ENCODE assay signal across 19 mouse cellular contexts in genomic region chr8:72756031-72756430, GRCm38 (mm10). TPM values are rescaled to one million over a fixed set of nuclear protein-coding genes. Genes with fewer than 3 reads are reported as not detected.
DNase-seq lines count a peak whose midpoint lies in the region; ATAC-seq and TF ChIP-seq lines count a peak whose summit lies in the region.
"Had no signal": no experiment of that assay in that cellular context is flagged by ENCODE, and none has a peak within 500 bp of the region (broad histone marks: within the 10 kb centered on the region; RNA-seq: fewer than 3 reads in every experiment).

No protein-coding gene starts in this region.

- no peak overlapping the region for H3K9ac ChIP-seq in neural tube, embryonic 15.5 days (replicated peaks)
- no peak overlapping the region for H3K9ac ChIP-seq in stomach, postnatal 0 days (ENCODE audit: low read length)
- H3K9ac ChIP-seq: embryonic facial prominence, embryonic 12.5 days; heart, embryonic 15.5 days; hindbrain, embryonic 15.5 days; lung, embryonic 14.5 days had no signal

- no peaks in the 10 kb centered on the region for H3K4me1 ChIP-seq in neural tube, embryonic 15.5 days
- H3K4me1 ChIP-seq in stomach, postnatal 0 days (replicated peaks; ENCODE audit: control insufficient read depth, insufficient read depth): no peaks in the 10 kb centered on the region
- H3K4me1 ChIP-seq: embryonic facial prominence, embryonic 12.5 days; hindbrain, embryonic 15.5 days had no signal

- H3K9me3 ChIP-seq in neural tube, embryonic 15.5 days (replicated peaks): no peaks in the 10 kb centered on the region
- no peaks in the 10 kb centered on the region for H3K9me3 ChIP-seq in stomach, postnatal 0 days (ENCODE audit: control insufficient read depth, low read length)
- H3K9me3 ChIP-seq: embryonic facial prominence, embryonic 12.5 days; heart, embryonic 15.5 days; hindbrain, embryonic 15.5 days; megakaryocyte, embryonic 14.5 days had no signal

- H3K27me3 ChIP-seq in neural tube, embryonic 15.5 days (replicated peaks): no peaks in the 10 kb centered on the region
- no peaks in the 10 kb centered on the region for H3K27me3 ChIP-seq in stomach, postnatal 0 days (ENCODE audit: control insufficient read depth, insufficient read depth, low read length)
- H3K27me3 ChIP-seq: embryonic facial prominence, embryonic 12.5 days; heart, embryonic 15.5 days; hindbrain, embryonic 15.5 days; megakaryocyte, embryonic 14.5 days had no signal

- no peak for TF ChIP-seq EP300 in stomach, postnatal 0 days (optimal IDR thresholded peaks at IDR 0.05)

- H3K36me3 ChIP-seq in neural tube, embryonic 15.5 days: peaks cover 80% of the 10 kb centered on the region
- H3K36me3 ChIP-seq in stomach, postnatal 0 days (ENCODE audit: control insufficient read depth, insufficient read depth, low read length): peaks cover 34% of the 10 kb centered on the region

- no peak for ATAC-seq in neural tube, embryonic 15.5 days (ENCODE audit: low FRiP score)
- no peak for ATAC-seq in stomach, postnatal 0 days (ENCODE audit: low FRiP score, low TSS enrichment)
- no peak for ATAC-seq in granulocyte monocyte progenitor cell, adult 5-6 weeks (replicated peaks; ENCODE audit: poor library complexity, severe bottlenecking)
- ATAC-seq: intestine, postnatal 0 days had no signal

- intact Hi-C loops in gastrocnemius, adult 2 months (cut with DNase I): no loop called here

- DNase-seq in gastrocnemius, postnatal 10 days: peak; percentile 1
- no peak for DNase-seq in gastrocnemius, adult 2 months
- peak; percentile 1 to 4 for DNase-seq in kidney, postnatal 25 days
- no peak for DNase-seq in kidney, postnatal 14 days
- DNase-seq in neural tube, embryonic 10.5 days (ENCODE audit: extremely low spot score, low spot score): peak; percentile 8
- peak; percentile 8 for DNase-seq in stomach, postnatal 0 days (ENCODE audit: low spot score)
- DNase-seq: adrenal gland, postnatal 36 days; B cell, adult 2 months; cerebellum, adult 8-10 months; heart, adult 18-20 months; lung, embryonic 14.5 days; right cerebral cortex, postnatal 14 days had no signal

- TF ChIP-seq CTCF in gastrocnemius, adult 2 months (IDR thresholded peaks at IDR 0.05): no peak
- no peak for TF ChIP-seq CTCF in stomach, postnatal 0 days (IDR thresholded peaks at IDR 0.05; ENCODE audit: low read depth)

- WGBS in neural tube, embryonic 15.5 days: 96% methylated on average over 2 of the region's 2 CpGs
- WGBS in stomach, postnatal 0 days: 95% methylated on average over 2 of the region's 2 CpGs

- H3K27ac ChIP-seq in gastrocnemius, adult 2 months: no peak overlapping the region
- H3K27ac ChIP-seq in neural tube, embryonic 15.5 days (replicated peaks): no peak overlapping the region
- H3K27ac ChIP-seq in stomach, postnatal 0 days (replicated peaks): no peak overlapping the region
- H3K27ac ChIP-seq: embryonic facial prominence, embryonic 12.5 days; heart, embryonic 15.5 days; hindbrain, embryonic 15.5 days had no signal

- no peak overlapping the region for H3K4me3 ChIP-seq in gastrocnemius, adult 2 months
- H3K4me3 ChIP-seq in neural tube, embryonic 15.5 days (replicated peaks): no peak overlapping the region
- H3K4me3 ChIP-seq in stomach, postnatal 0 days (ENCODE audit: low read depth, low read length): no peak overlapping the region
- H3K4me3 ChIP-seq: embryonic facial prominence, embryonic 12.5 days; heart, embryonic 15.5 days; hindbrain, embryonic 15.5 days had no signal

- no peak overlapping the region for H3K4me2 ChIP-seq in neural tube, embryonic 15.5 days
- no peak overlapping the region for H3K4me2 ChIP-seq in stomach, postnatal 0 days (replicated peaks; ENCODE audit: low read depth)
- H3K4me2 ChIP-seq: embryonic facial prominence, embryonic 12.5 days; heart, embryonic 15.5 days; hindbrain, embryonic 15.5 days; lung, embryonic 14.5 days had no signal

RNA-seq across cellular contexts. Expression of gene F2rl3, which starts 5.6 kb away (rescaled TPM):
- total RNA-seq in gastrocnemius, postnatal 10 days (2021): 1 to 10 TPM; 1.9 to 3.2 TPM
- 1 to 10 TPM; 1.1 to 1.6 TPM for total RNA-seq in gastrocnemius, adult 2 months (2021)
- polyA plus RNA-seq in neural tube, embryonic 15.5 days (2015; fragmentation: Nextera tagmentation; extraction: Ambion mirVana): 0.26 and 0.93 TPM in 2 replicates
- 1.4 and 1.6 TPM in 2 replicates for polyA plus RNA-seq in stomach, postnatal 0 days (2015; fragmentation: Nextera tagmentation; extraction: Ambion mirVana)
- total RNA-seq in granulocyte monocyte progenitor cell, adult 5-6 weeks (2014; fragmentation: Nextera tagmentation): 2.6 and 3.4 TPM in 2 replicates
- 2.9 and 3.1 TPM in 2 replicates for total RNA-seq in granulocyte monocyte progenitor cell, adult 5-6 weeks (2017)

RNA-seq across cellular contexts. Expression of gene Sin3b, which starts 32.9 kb away (rescaled TPM):
- total RNA-seq in gastrocnemius, postnatal 10 days (2021): 10 to 100 TPM; 78.2 to 80.8 TPM
- total RNA-seq in gastrocnemius, adult 2 months (2021): 10 to 100 TPM; 29.4 to 36.6 TPM
- 152 and 163 TPM in 2 replicates for polyA plus RNA-seq in neural tube, embryonic 15.5 days (2015; fragmentation: Nextera tagmentation; extraction: Ambion mirVana)
- polyA plus RNA-seq in stomach, postnatal 0 days (2015; fragmentation: Nextera tagmentation; extraction: Ambion mirVana): 188 and 197 TPM in 2 replicates
- 96.1 and 104 TPM in 2 replicates for total RNA-seq in granulocyte monocyte progenitor cell, adult 5-6 weeks (2014; fragmentation: Nextera tagmentation)
- 77.1 and 85.0 TPM in 2 replicates for total RNA-seq in granulocyte monocyte progenitor cell, adult 5-6 weeks (2017)

Comparison
In these comparisons a context has a peak if more than half of its experiments do, and no peak if none do; other contexts are left out.
1. DNase-seq: peak in gastrocnemius, postnatal 10 days (single experiment), kidney, postnatal 25 days (2 of 2), neural tube, embryonic 10.5 days (single experiment) and stomach, postnatal 0 days (single experiment); none in gastrocnemius, adult 2 months (single experiment) and kidney, postnatal 14 days (single experiment).